Mouse (Mus musculus): ENCODE results near the gene Smg1. TPM values are rescaled to one million over a fixed set of nuclear protein-coding genes. Genes with fewer than 3 reads are reported as not detected.

Gene Smg1
- polyA plus RNA-seq, 1 experiment from 2014 or later, result 19.0 TPM

GRCm38 (mm10) chr7:118154150-118154549 lies 89.3 kb downstream of the Smg1 start:
- Histone ChIP-seq H3K27ac (ENCODE audit: low read depth, low read length) (no peak overlapping the region), H3K27me3 (ENCODE audit: control insufficient read depth, insufficient read depth, low read length) (no peaks in the 10 kb centered on the region), H3K4me3 (ENCODE audit: low read depth, low read length) (no peak overlapping the region), H3K4me1 (ENCODE audit: control insufficient read depth, insufficient read depth, low read length) (no peaks in the 10 kb centered on the region), H3K36me3 (ENCODE audit: control insufficient read depth, insufficient read depth, low read length) (peaks cover 16% of the 10 kb centered on the region), H3K9ac (ENCODE audit: low read depth, low read length) (no peak overlapping the region), H3K4me2 (no peak overlapping the region), H3K9me3 (replicated peaks; ENCODE audit: control insufficient read depth, low read length) (no peaks in the 10 kb centered on the region)
- ATAC-seq (replicated peaks; ENCODE audit: insufficient number of reproducible peaks, low FRiP score, low TSS enrichment), result no peak
- WGBS (ENCODE audit: insufficient replicate concordance), result 89% methylated on average over 6 of the region's 6 CpGs

DNA sequence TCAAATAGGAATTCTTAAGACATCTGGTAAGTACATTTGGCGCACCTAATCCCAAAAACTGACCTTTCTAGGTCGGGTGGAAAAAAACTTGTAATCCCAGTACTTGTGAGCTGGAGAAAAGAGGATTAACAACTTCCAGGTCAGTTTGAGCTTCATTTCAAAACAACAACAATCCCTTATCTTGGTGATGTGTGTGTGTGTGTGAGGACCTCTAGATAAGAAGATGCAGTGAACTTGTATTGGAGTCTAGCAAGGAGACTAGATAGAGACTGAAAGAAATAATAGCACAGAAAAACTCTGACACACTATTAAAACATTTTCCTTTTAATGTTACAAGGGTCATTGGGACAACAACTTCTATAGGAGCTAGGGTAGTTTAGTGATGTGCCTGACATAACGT lies 99.9 kb downstream of the Smg1 start:
- no peak overlapping the region for H3K27ac ChIP-seq (ENCODE audit: low read depth, low read length)

GRCm38 (mm10) chr7:118143123-118143522 lies 100.3 kb downstream of the Smg1 start:
- no peak overlapping the region for H3K9ac ChIP-seq (ENCODE audit: low read depth, low read length)
- no peak overlapping the region for H3K27ac ChIP-seq (ENCODE audit: low read depth, low read length)
- no peak overlapping the region for H3K4me3 ChIP-seq (ENCODE audit: low read depth, low read length)
- ATAC-seq (replicated peaks; ENCODE audit: insufficient number of reproducible peaks, low FRiP score, low TSS enrichment), result no peak
- H3K4me2 ChIP-seq, result no peak overlapping the region
- no peaks in the 10 kb centered on the region for H3K27me3 ChIP-seq (ENCODE audit: control insufficient read depth, insufficient read depth, low read length)
- no peaks in the 10 kb centered on the region for H3K4me1 ChIP-seq (ENCODE audit: control insufficient read depth, insufficient read depth, low read length)
- peaks cover 13% of the 10 kb centered on the region for H3K36me3 ChIP-seq (ENCODE audit: control insufficient read depth, insufficient read depth, low read length)
- no peaks in the 10 kb centered on the region for H3K9me3 ChIP-seq (replicated peaks; ENCODE audit: control insufficient read depth, low read length)
- 75% methylated on average over 4 of the region's 4 CpGs for WGBS (ENCODE audit: insufficient replicate concordance)

More for the DNA sequence above, 99.9 kb downstream of the Smg1 start:
- H3K4me2 ChIP-seq, result no peak overlapping the region
- ATAC-seq (replicated peaks; ENCODE audit: insufficient number of reproducible peaks, low FRiP score, low TSS enrichment), result no peak
- no peaks in the 10 kb centered on the region for H3K27me3 ChIP-seq (ENCODE audit: control insufficient read depth, insufficient read depth, low read length)
- H3K9me3 ChIP-seq (replicated peaks; ENCODE audit: control insufficient read depth, low read length), result no peaks in the 10 kb centered on the region
- H3K4me3 ChIP-seq (ENCODE audit: low read depth, low read length), result no peak overlapping the region
- H3K4me1 ChIP-seq (ENCODE audit: control insufficient read depth, insufficient read depth, low read length), result no peaks in the 10 kb centered on the region
- H3K9ac ChIP-seq (ENCODE audit: low read depth, low read length), result no peak overlapping the region
- 68% methylated on average over 3 of the region's 3 CpGs for WGBS (ENCODE audit: insufficient replicate concordance)
- peaks cover 18% of the 10 kb centered on the region for H3K36me3 ChIP-seq (ENCODE audit: control insufficient read depth, insufficient read depth, low read length)

GRCm38 (mm10) chr7:118141271-118141670 lies 102.2 kb downstream of the Smg1 start:
- Histone ChIP-seq H3K27me3 (ENCODE audit: control insufficient read depth, insufficient read depth, low read length) (no peaks in the 10 kb centered on the region), H3K4me3 (ENCODE audit: low read depth, low read length) (no peak overlapping the region), H3K36me3 (ENCODE audit: control insufficient read depth, insufficient read depth, low read length) (peaks cover 18% of the 10 kb centered on the region), H3K9ac (ENCODE audit: low read depth, low read length) (no peak overlapping the region), H3K4me2 (no peak overlapping the region), H3K27ac (ENCODE audit: low read depth, low read length) (no peak overlapping the region), H3K9me3 (replicated peaks; ENCODE audit: control insufficient read depth, low read length) (no peaks in the 10 kb centered on the region), H3K4me1 (ENCODE audit: control insufficient read depth, insufficient read depth, low read length) (no peaks in the 10 kb centered on the region)
- ATAC-seq (replicated peaks; ENCODE audit: insufficient number of reproducible peaks, low FRiP score, low TSS enrichment), result no peak
- 96% methylated on average over 7 of the region's 7 CpGs for WGBS (ENCODE audit: insufficient replicate concordance)

GRCm38 (mm10) chr7:118135128-118135527 lies 108.3 kb downstream of the Smg1 start:
- H3K4me3 ChIP-seq (ENCODE audit: low read depth, low read length), result no peak overlapping the region
- no peak for ATAC-seq (replicated peaks; ENCODE audit: insufficient number of reproducible peaks, low FRiP score, low TSS enrichment)

DNA sequence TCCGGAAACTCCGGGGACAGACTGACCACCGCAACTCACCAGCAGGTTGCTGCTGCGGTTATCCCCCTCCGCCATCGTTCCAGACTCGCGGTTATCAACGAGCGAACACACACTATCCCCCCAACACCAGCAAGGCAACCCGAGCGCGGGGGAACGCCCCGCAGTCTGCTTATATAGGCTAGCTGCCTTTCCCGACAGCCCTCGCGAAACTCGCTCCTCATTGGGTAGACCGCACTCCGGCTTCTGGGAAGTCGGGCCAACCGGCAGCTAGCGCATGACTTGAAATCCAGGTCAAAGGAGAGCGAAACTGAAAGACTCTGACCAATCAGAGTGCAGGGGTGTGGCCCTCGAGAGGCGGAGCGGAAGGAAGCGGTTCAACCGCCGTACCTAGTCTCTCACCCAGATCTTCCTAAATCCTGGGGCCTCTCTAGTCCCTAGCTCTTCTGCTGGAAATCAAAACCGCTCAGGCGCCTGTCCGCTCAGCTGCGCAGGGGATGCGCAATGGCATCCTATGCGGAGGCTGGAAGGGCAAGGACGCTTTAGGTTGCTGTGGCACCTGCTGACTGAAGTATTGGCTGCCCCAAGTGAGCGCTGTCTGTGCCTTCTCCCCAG lies 113.9 kb downstream of the Smg1 start, which contains the start of gene Arl6ip1:
Gene Arl6ip1, minus strand, starts transcription at position 233 of the 612 bp plus-strand sequence.
- peaks cover 18% of the 10 kb centered on the region for H3K4me1 ChIP-seq (ENCODE audit: control insufficient read depth, insufficient read depth, low read length)
- H3K27me3 ChIP-seq (ENCODE audit: control insufficient read depth, insufficient read depth, low read length), result no peaks in the 10 kb centered on the region
- under 1% methylated on average over 39 of the region's 39 CpGs for WGBS (ENCODE audit: insufficient replicate concordance)
- peak; percentile 99 for ATAC-seq (replicated peaks; ENCODE audit: insufficient number of reproducible peaks, low FRiP score, low TSS enrichment)
- H3K36me3 ChIP-seq (ENCODE audit: control insufficient read depth, insufficient read depth, low read length), result peaks cover 4% of the 10 kb centered on the region; the same call in 1 of the 2 replicates
- H3K9me3 ChIP-seq (replicated peaks; ENCODE audit: control insufficient read depth, low read length), result no peaks in the 10 kb centered on the region
- H3K9ac ChIP-seq (ENCODE audit: low read depth, low read length), result peak within 1 kb of the TSS; percentile 93
- peak within 1 kb of the TSS; percentile 78 for H3K4me2 ChIP-seq
- H3K4me3 ChIP-seq (ENCODE audit: low read depth, low read length), result peak within 1 kb of the TSS; percentile 71
- H3K27ac ChIP-seq (ENCODE audit: low read depth, low read length), result peak within 1 kb of the TSS; percentile 91

More at GRCm38 (mm10) chr7:118135128-118135527, 108.3 kb downstream of the Smg1 start:
- H3K4me2 ChIP-seq, result no peak overlapping the region
- H3K9ac ChIP-seq (ENCODE audit: low read depth, low read length), result no peak overlapping the region
- no peak overlapping the region for H3K27ac ChIP-seq (ENCODE audit: low read depth, low read length)
- no peaks in the 10 kb centered on the region for H3K27me3 ChIP-seq (ENCODE audit: control insufficient read depth, insufficient read depth, low read length)
- peaks cover 3% of the 10 kb centered on the region; the same call in 1 of the 2 replicates for H3K4me1 ChIP-seq (ENCODE audit: control insufficient read depth, insufficient read depth, low read length)
- H3K36me3 ChIP-seq (ENCODE audit: control insufficient read depth, insufficient read depth, low read length), result peaks cover 13% of the 10 kb centered on the region; the same call in 1 of the 2 replicates
- WGBS (ENCODE audit: insufficient replicate concordance), result 91% methylated on average over 11 of the region's 11 CpGs
- H3K9me3 ChIP-seq (replicated peaks; ENCODE audit: control insufficient read depth, low read length), result no peaks in the 10 kb centered on the region

DNA sequence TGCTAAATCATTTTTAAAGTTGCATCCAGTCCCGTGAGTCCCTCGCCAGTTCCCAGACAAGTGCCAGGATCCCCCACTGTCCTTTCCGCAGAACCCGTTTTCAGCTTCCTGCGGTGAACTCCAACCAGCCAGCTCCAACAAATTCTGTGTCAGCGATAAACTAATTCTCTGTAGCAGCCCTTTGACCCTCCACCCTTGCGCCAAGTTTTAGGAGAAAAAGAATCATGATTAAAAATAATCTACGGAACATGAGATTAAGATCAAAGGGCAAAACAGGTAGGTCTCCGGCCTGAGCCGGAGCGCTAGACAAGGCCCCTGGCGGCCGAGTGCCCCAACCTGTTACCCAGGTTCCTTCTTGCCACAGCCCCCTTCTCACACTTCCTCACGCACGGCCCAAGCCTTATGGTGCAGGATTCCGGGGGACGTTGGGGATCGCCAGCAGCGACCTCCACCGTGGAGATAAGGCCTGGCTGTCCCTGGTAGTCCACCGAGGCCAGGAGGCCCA lies 114.5 kb downstream of the Smg1 start:
- ATAC-seq (replicated peaks; ENCODE audit: insufficient number of reproducible peaks, low FRiP score, low TSS enrichment), result peak; percentile 66

GRCm38 (mm10) chr7:118126219-118126875 lies 117.1 kb downstream of the Smg1 start:
- H3K4me1 ChIP-seq (ENCODE audit: control insufficient read depth, insufficient read depth, low read length), result peaks cover 18% of the 10 kb centered on the region
- WGBS (ENCODE audit: insufficient replicate concordance), result 73% methylated on average over 11 of the region's 11 CpGs
- peaks cover 10% of the 10 kb centered on the region; the same call in 1 of the 2 replicates for H3K36me3 ChIP-seq (ENCODE audit: control insufficient read depth, insufficient read depth, low read length)
- no peak overlapping the region for H3K4me2 ChIP-seq
- no peak overlapping the region for H3K27ac ChIP-seq (ENCODE audit: low read depth, low read length)
- H3K27me3 ChIP-seq (ENCODE audit: control insufficient read depth, insufficient read depth, low read length), result no peaks in the 10 kb centered on the region
- no peak overlapping the region for H3K9ac ChIP-seq (ENCODE audit: low read depth, low read length)
- H3K4me3 ChIP-seq (ENCODE audit: low read depth, low read length), result no peak overlapping the region
- ATAC-seq (replicated peaks; ENCODE audit: insufficient number of reproducible peaks, low FRiP score, low TSS enrichment), result no peak
- no peaks in the 10 kb centered on the region for H3K9me3 ChIP-seq (replicated peaks; ENCODE audit: control insufficient read depth, low read length)

More for the DNA sequence above, 114.5 kb downstream of the Smg1 start:
- H3K4me1 ChIP-seq (ENCODE audit: control insufficient read depth, insufficient read depth, low read length), result peaks cover 18% of the 10 kb centered on the region
- peak overlapping the region; percentile 91 for H3K27ac ChIP-seq (ENCODE audit: low read depth, low read length)
- peak overlapping the region; percentile 71 for H3K4me3 ChIP-seq (ENCODE audit: low read depth, low read length)
- peak overlapping the region; percentile 93 for H3K9ac ChIP-seq (ENCODE audit: low read depth, low read length)
- no peaks in the 10 kb centered on the region for H3K9me3 ChIP-seq (replicated peaks; ENCODE audit: control insufficient read depth, low read length)
- WGBS (ENCODE audit: insufficient replicate concordance), result under 1% methylated on average over 21 of the region's 21 CpGs
- peaks cover 4% of the 10 kb centered on the region; the same call in 1 of the 2 replicates for H3K36me3 ChIP-seq (ENCODE audit: control insufficient read depth, insufficient read depth, low read length)
- H3K4me2 ChIP-seq, result peak overlapping the region; percentile 78
- H3K27me3 ChIP-seq (ENCODE audit: control insufficient read depth, insufficient read depth, low read length), result no peaks in the 10 kb centered on the region

All from heart, embryonic 11.5 days (tissue).